Mouse (Mus musculus): ENCODE measurements at regions not wholly inside any gene's neighbourhood (a gene's known extent, or its start where the extent isn't known, plus 50 kb on each side); places are given as distances from the start of the nearest gene placed in this dataset.
"Not testable (repeated sequence)": the region's sequence is repeated elsewhere in the genome, so short reads cannot be mapped to it uniquely, and the experiment has no call there.

DNA sequence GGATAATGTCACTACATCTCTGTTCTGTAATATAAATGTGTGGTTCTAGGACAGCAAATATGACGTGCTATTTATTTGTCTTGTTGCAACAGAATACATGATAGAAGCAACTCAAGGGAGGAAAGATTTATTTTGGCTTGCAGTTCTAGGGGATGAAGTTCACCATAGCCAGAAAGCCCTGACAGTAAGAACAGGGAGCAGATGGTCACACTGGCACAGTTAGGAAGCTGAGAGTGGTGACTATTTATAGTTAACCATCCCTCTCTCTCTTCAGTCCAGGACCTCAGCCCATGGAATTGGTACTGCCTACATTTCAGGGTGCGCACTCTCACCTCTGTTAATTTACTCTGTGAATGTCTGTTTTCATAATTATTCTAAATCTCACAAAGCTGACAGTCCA is 678.5 kb upstream of the Gm19410 start:
- Histone ChIP-seq H3K27me3 (ENCODE audit: control insufficient read depth, insufficient read depth, low read length) (no peaks in the 10 kb centered on the region), H3K4me2 (no peak overlapping the region), H3K9me3 (ENCODE audit: control insufficient read depth, low read length) (no peaks in the 10 kb centered on the region), H3K27ac (ENCODE audit: low read depth, low read length) (no peak overlapping the region), H3K4me3 (ENCODE audit: low read depth, low read length) (no peak overlapping the region), H3K9ac (ENCODE audit: low read length) (no peak overlapping the region), H3K36me3 (ENCODE audit: control insufficient read depth, insufficient read depth, low read length) (no peaks in the 10 kb centered on the region), H3K4me1 (ENCODE audit: control insufficient read depth, insufficient read depth, low read length) (no peaks in the 10 kb centered on the region; the same call in 1 of the 2 replicates)
- ATAC-seq (ENCODE audit: low FRiP score) (no peak), DNase-seq (ENCODE audit: low spot score, missing footprints) (no peak)
- WGBS: 91% methylated on average over 2 of the region's 2 CpGs

DNA sequence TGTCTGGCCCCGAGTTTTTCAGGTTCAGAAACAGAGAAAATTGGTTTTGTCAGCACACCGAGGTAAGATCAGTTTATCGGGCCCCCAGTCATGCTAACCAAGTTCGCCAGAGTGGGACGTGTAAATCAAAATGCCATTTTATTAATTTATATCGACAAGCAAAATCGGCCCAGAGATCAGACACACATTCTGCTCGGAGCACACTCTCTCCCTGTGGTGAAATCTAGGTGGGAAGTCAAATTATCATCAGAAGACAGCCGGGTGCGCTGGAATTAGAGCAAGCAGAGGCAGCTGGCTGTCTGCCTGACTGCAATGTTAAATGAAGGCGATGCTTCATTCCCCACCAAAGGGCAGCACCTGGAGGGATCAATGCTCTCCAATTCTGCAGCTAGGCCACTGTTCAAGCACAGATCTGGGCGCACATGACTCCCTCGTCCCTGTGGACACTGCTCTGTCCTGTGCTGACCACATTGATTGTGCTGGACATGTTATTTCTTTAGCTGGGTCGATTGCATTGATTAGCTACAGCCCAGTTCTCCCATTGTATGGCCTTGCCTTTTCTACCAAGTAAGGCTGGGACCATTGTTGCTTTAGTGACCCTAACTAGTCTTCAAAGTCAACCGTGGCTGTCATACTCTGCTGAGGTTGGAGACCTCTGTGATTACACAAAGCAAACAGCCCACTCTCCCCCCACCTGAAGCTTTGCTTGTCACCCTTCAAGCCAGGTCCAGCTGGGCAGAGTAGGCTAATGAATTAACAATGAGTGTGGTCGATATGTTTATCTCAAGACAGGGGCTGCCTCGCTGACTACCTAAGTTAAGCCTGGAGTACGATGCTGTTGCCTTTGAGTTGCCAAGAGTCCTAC is 677.0 kb upstream of the Gm19410 start:
- 64% methylated on average over 18 of the region's 18 CpGs for WGBS
- peak; percentile 80 for ATAC-seq (ENCODE audit: low FRiP score)
- Histone ChIP-seq H3K27me3 (ENCODE audit: control insufficient read depth, insufficient read depth, low read length) (no peaks in the 10 kb centered on the region), H3K4me3 (ENCODE audit: low read depth, low read length) (no peak overlapping the region), H3K36me3 (ENCODE audit: control insufficient read depth, insufficient read depth, low read length) (no peaks in the 10 kb centered on the region), H3K9ac (ENCODE audit: low read length) (no peak overlapping the region), H3K27ac (ENCODE audit: low read depth, low read length) (no peak overlapping the region), H3K4me2 (no peak overlapping the region), H3K4me1 (ENCODE audit: control insufficient read depth, insufficient read depth, low read length) (no peaks in the 10 kb centered on the region; the same call in 1 of the 2 replicates), H3K9me3 (ENCODE audit: control insufficient read depth, low read length) (no peaks in the 10 kb centered on the region)
- peak; percentile 75 for DNase-seq (ENCODE audit: low spot score, missing footprints)

DNA sequence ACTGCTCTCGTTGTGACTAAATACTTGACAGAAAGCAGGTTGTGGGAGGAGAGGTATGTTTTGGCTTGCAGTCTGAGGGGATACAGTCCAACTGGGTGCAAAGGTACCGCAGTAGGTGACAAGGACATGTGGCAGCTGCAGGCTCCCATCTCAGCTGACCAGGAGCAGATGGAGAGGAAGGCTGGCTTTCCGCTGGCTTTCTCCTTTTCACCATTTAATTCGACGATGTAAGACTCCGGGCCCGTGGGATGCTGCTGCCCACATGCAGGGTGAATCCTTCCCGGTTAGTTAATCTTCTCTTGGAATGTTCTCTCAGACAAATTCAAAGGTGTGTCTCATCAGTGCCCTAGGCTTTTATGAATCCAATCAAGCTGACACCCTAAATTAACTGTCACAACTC is 676.1 kb upstream of the Gm19410 start:
- no peaks in the 10 kb centered on the region for H3K27me3 ChIP-seq (ENCODE audit: control insufficient read depth, insufficient read depth, low read length)
- no peak overlapping the region for H3K4me3 ChIP-seq (ENCODE audit: low read depth, low read length)
- DNase-seq (ENCODE audit: low spot score, missing footprints): no peak
- H3K27ac ChIP-seq (ENCODE audit: low read depth, low read length): no peak overlapping the region
- H3K9me3 ChIP-seq (ENCODE audit: control insufficient read depth, low read length): no peaks in the 10 kb centered on the region
- H3K4me1 ChIP-seq (ENCODE audit: control insufficient read depth, insufficient read depth, low read length): no peaks in the 10 kb centered on the region; the same call in 1 of the 2 replicates
- ATAC-seq (ENCODE audit: low FRiP score): no peak
- no peak overlapping the region for H3K9ac ChIP-seq (ENCODE audit: low read length)
- H3K4me2 ChIP-seq: no peak overlapping the region
- H3K36me3 ChIP-seq (ENCODE audit: control insufficient read depth, insufficient read depth, low read length): no peaks in the 10 kb centered on the region
- 89% methylated on average over 8 of the region's 8 CpGs for WGBS

DNA sequence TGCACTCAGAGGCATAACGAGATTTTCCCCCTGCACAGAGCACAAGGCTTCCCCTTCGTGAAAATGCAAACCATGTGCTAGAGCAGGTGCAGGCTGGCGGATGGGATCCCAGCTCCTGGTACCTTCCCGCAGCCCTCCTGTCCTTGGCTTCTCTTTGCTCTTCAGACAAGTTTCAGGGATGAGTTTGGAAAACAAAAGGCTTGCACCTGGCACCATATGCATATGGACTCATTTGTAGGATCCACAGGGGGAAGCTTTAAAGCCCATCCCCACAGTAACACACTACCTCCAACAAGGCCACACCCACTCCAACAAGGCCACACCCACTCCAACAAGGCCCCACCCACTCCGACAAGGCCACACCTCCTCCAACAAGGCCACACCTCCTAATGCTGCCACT is 663.9 kb upstream of the Gm19410 start:
- H3K27me3 ChIP-seq (ENCODE audit: control insufficient read depth, insufficient read depth, low read length): no peaks in the 10 kb centered on the region
- H3K9me3 ChIP-seq (ENCODE audit: control insufficient read depth, low read length): no peaks in the 10 kb centered on the region
- H3K9ac ChIP-seq (ENCODE audit: low read length): no peak overlapping the region
- no peak overlapping the region for H3K4me3 ChIP-seq (ENCODE audit: low read depth, low read length)
- DNase-seq (ENCODE audit: low spot score, missing footprints) (no peak), ATAC-seq (ENCODE audit: low FRiP score) (no peak)
- no peaks in the 10 kb centered on the region for H3K36me3 ChIP-seq (ENCODE audit: control insufficient read depth, insufficient read depth, low read length)
- 75% methylated on average over 5 of the region's 5 CpGs for WGBS
- H3K27ac ChIP-seq (ENCODE audit: low read depth, low read length): no peak overlapping the region
- no peaks in the 10 kb centered on the region for H3K4me1 ChIP-seq (ENCODE audit: control insufficient read depth, insufficient read depth, low read length)
- H3K4me2 ChIP-seq: no peak overlapping the region

DNA sequence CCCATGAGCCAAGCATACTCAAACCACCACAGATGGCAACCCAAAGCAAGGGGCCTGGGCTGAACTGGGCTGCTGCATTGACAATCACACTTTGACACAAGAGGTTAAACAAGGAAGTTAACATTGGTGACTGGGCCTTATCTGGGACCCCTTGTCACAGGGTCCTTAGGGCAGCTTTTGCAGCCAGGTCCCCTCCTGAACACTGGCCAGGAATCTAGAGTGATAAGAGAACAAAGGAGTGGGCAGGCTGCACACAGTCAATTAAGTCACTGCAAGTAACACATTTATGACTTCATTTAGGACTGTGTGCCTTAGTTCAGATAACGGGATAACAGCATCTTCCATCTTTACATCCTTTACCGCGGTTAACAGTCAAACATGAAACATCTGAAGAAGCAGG is 663.5 kb upstream of the Gm19410 start:
- H3K4me1 ChIP-seq (ENCODE audit: control insufficient read depth, insufficient read depth, low read length); DNase-seq (ENCODE audit: low spot score, missing footprints); H3K27ac ChIP-seq (ENCODE audit: low read depth, low read length); ATAC-seq (ENCODE audit: low FRiP score); H3K9me3 ChIP-seq (ENCODE audit: control insufficient read depth, low read length); H3K36me3 ChIP-seq (ENCODE audit: control insufficient read depth, insufficient read depth, low read length); H3K27me3 ChIP-seq (ENCODE audit: control insufficient read depth, insufficient read depth, low read length); H3K4me3 ChIP-seq (ENCODE audit: low read depth, low read length); H3K4me2 ChIP-seq; H3K9ac ChIP-seq (ENCODE audit: low read length): not testable (repeated sequence)
- 96% methylated on average over 3 of the region's 3 CpGs for WGBS

DNA sequence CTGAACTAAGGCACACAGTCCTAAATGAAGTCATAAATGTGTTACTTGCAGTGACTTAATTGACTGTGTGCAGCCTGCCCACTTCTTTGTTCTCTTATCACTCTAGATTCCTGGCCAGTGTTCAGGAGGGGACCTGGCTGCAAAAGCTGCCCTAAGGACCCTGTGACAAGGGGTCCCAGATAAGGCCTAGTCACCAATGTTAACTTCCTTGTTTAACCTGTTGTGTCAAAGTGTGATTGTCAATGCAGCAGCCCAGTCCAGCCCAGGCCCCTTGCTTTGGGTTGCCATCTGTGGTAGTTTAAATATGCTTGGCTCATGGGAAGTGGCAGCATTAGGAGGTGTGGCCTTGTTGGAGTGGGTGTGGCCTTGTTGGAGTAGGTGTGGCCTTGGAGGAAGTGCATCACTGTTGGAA is 661.1 kb upstream of the Gm19410 start:
- not testable (repeated sequence) for H3K4me1 ChIP-seq (ENCODE audit: control insufficient read depth, insufficient read depth, low read length); DNase-seq (ENCODE audit: low spot score, missing footprints); ATAC-seq (ENCODE audit: low FRiP score)

DNA sequence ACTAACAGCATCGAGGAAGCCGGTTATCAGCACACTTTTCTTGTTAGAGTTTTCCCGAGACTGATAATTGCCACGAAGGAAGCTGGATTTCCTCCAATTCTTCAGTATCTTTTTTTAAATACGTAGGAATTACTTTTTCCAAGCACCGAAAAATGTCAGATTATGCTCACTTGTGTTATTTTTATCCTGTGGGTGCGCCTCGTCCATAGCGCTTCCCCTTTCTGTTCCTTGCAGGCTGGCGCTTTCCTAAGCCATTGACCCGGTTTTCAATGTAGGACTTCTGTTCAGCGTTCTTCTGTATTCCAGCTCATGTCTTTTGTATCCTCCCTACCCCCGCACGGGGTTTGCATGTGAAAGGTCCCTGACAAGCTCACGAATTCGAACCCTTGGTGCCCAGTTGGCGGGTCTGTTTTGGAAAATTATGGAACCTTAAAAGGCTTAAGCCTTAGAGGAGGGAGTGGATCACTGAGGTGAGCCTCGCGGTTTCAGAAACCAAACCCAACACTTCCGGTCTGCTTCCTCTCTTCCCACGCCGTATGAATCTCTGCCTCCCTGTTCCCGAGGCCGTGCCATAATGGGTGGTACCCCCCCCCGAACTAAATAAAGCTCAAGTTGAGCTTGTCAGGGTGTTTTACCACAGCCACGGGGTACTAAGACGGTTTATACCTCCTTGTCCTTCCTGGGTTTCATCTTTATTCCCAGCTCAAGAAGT is 655.9 kb upstream of the Gm19410 start:
- Histone ChIP-seq H3K9me3 (ENCODE audit: control insufficient read depth, low read length) (no peaks in the 10 kb centered on the region), H3K9ac (ENCODE audit: low read length) (no peak overlapping the region), H3K36me3 (ENCODE audit: control insufficient read depth, insufficient read depth, low read length) (no peaks in the 10 kb centered on the region), H3K4me3 (ENCODE audit: low read depth, low read length) (no peak overlapping the region), H3K4me1 (ENCODE audit: control insufficient read depth, insufficient read depth, low read length) (no peaks in the 10 kb centered on the region), H3K4me2 (no peak overlapping the region), H3K27me3 (ENCODE audit: control insufficient read depth, insufficient read depth, low read length) (no peaks in the 10 kb centered on the region), H3K27ac (ENCODE audit: low read depth, low read length) (no peak overlapping the region)
- DNase-seq (ENCODE audit: low spot score, missing footprints) (peak; percentile 62), ATAC-seq (ENCODE audit: low FRiP score) (no peak)
- WGBS: 87% methylated on average over 27 of the region's 27 CpGs

More for the DNA sequence above, 661.1 kb upstream of the Gm19410 start:
- not testable (repeated sequence) for H3K9me3 ChIP-seq (ENCODE audit: control insufficient read depth, low read length); H3K4me3 ChIP-seq (ENCODE audit: low read depth, low read length); H3K27ac ChIP-seq (ENCODE audit: low read depth, low read length); H3K36me3 ChIP-seq (ENCODE audit: control insufficient read depth, insufficient read depth, low read length); H3K27me3 ChIP-seq (ENCODE audit: control insufficient read depth, insufficient read depth, low read length); H3K4me2 ChIP-seq; H3K9ac ChIP-seq (ENCODE audit: low read length)

DNA sequence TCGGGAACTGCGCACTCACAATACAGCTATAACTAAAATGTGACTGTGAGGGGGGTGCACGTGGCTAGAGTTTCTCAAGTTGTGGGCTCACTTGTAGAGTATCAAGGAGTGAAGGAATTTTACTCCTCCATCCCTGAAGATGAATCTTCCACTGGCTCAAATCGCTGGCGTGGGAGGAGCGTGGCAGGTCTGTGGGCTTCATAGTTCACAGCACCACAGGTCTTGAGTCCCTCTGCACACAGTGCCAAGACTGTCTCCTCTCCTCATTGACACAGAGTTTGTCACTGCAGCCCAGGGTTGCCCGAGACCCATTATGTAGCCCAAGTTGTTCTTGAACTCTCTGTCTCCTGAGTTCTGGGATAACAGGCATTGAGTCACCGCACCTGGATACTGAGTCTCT is 655.3 kb upstream of the Gm19410 start:
- ATAC-seq (ENCODE audit: low FRiP score) (no peak), DNase-seq (ENCODE audit: low spot score, missing footprints) (peak; percentile 65)
- H3K27ac ChIP-seq (ENCODE audit: low read depth, low read length): no peak overlapping the region
- H3K9ac ChIP-seq (ENCODE audit: low read length): no peak overlapping the region
- H3K4me1 ChIP-seq (ENCODE audit: control insufficient read depth, insufficient read depth, low read length): no peaks in the 10 kb centered on the region
- H3K36me3 ChIP-seq (ENCODE audit: control insufficient read depth, insufficient read depth, low read length): no peaks in the 10 kb centered on the region
- H3K4me2 ChIP-seq: no peak overlapping the region
- no peaks in the 10 kb centered on the region for H3K27me3 ChIP-seq (ENCODE audit: control insufficient read depth, insufficient read depth, low read length)
- no peaks in the 10 kb centered on the region for H3K9me3 ChIP-seq (ENCODE audit: control insufficient read depth, low read length)
- WGBS: 96% methylated on average over 8 of the region's 8 CpGs
- no peak overlapping the region for H3K4me3 ChIP-seq (ENCODE audit: low read depth, low read length)

DNA sequence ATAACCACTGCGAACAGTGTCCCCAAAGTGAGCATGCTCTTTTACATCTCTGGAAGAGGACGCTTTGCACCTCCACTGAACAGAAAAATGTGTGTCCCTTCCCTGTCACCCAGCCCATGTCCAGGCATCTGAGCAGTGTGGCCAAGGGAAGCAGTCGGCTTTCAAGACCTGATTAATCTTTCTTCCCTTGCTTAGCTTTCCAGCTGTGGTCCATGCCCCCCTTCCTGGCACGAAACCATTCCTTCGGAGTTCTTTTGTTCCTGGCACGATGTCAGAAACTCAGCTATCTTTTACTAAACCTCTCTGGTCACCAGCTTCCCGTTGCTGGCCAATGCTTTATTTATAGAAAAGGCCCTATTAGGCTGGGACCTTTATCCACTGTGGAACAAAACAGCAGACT is 654.5 kb upstream of the Gm19410 start:
- no peak overlapping the region for H3K9ac ChIP-seq (ENCODE audit: low read length)
- peak; percentile 69 for DNase-seq (ENCODE audit: low spot score, missing footprints)
- H3K4me3 ChIP-seq (ENCODE audit: low read depth, low read length): no peak overlapping the region
- H3K27ac ChIP-seq (ENCODE audit: low read depth, low read length): no peak overlapping the region
- H3K4me2 ChIP-seq: no peak overlapping the region
- H3K4me1 ChIP-seq (ENCODE audit: control insufficient read depth, insufficient read depth, low read length): no peaks in the 10 kb centered on the region
- 73% methylated on average over 7 of the region's 7 CpGs for WGBS
- no peak for ATAC-seq (ENCODE audit: low FRiP score)
- H3K9me3 ChIP-seq (ENCODE audit: control insufficient read depth, low read length): no peaks in the 10 kb centered on the region
- no peaks in the 10 kb centered on the region for H3K36me3 ChIP-seq (ENCODE audit: control insufficient read depth, insufficient read depth, low read length)
- no peaks in the 10 kb centered on the region for H3K27me3 ChIP-seq (ENCODE audit: control insufficient read depth, insufficient read depth, low read length)

Measured in midbrain, embryonic 11.5 days (tissue).